Mouse (Mus musculus): ENCODE measurements around the gene Xirp1. TPM values are rescaled to one million over a fixed set of nuclear protein-coding genes. Genes with fewer than 3 reads are reported as not detected.

Xirp1 gene
- polyA plus RNA-seq, 1 experiment from 2014 or later, result 0.08 TPM

DNA sequence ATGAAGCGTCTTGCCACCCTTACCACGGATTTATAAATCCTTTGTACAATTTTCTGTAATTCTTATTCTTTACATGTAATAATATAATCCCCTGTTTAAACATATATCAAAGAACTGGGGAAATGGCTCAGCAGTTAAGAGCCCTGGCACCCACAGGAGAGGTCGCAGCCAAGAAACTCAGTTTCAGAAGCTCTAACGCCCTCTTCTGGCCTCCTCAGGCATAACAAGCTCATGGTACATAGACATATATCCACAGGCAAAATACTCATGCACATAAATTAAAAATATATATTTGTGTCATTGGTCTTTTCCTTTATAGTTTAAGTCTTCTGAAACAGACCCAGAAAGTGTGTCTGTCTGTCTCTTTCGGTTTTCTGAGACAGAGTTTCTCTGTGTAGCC is 48.8 kb downstream of the Xirp1 start:
- no peaks in the 10 kb centered on the region for H3K9me3 ChIP-seq
- H3K36me3 ChIP-seq, result peaks cover 21% of the 10 kb centered on the region
- H3K4me3 ChIP-seq (replicated peaks), result no peak overlapping the region
- ATAC-seq (ENCODE audit: insufficient read depth, low FRiP score, low read depth), result no peak
- 80% methylated on average over 5 of the region's 5 CpGs for WGBS
- H3K4me2 ChIP-seq, result no peak overlapping the region
- H3K27ac ChIP-seq, result no peak overlapping the region
- no peak overlapping the region for H3K9ac ChIP-seq
- H3K4me1 ChIP-seq, result peaks cover 39% of the 10 kb centered on the region
- H3K27me3 ChIP-seq (replicated peaks), result no peaks in the 10 kb centered on the region

DNA sequence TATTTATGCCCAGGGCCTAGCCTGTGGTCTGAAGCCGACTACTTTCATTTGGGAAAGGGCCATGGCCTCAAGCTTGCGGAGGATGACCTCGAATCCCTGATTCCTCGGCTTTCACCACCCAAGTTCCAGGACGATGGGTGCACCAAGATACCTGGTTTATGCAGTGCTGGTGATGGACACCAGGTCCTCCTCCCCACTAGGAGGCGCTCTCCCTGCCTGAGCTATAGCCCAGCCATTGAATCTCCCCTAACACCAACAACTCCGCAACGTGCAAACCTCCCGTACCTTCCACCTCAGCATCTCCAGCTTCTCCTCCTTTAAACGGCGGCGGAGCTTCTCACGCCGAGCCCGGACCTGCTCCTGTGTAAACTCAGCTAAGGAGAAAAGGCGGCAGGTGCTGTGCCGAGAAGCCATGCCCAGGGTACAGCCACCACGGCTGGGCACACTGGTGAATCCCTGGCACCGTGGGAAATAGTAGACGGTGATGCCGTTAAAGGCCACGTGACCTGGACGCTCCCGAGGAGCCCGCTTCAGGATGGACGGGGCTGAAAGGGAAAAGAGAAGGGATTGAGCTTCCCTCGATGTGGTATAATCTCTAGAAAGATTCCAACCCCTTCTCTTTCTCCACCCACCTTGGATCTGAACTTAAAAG is 49.4 kb downstream of the Xirp1 start:
- H3K27me3 ChIP-seq (replicated peaks), result no peaks in the 10 kb centered on the region
- no peaks in the 10 kb centered on the region for H3K9me3 ChIP-seq
- H3K36me3 ChIP-seq, result peaks cover 21% of the 10 kb centered on the region
- WGBS, result 94% methylated on average over 27 of the region's 27 CpGs
- no peak for ATAC-seq (ENCODE audit: insufficient read depth, low FRiP score, low read depth)
- no peak overlapping the region for H3K9ac ChIP-seq
- H3K4me3 ChIP-seq (replicated peaks), result no peak overlapping the region
- H3K27ac ChIP-seq, result no peak overlapping the region
- peaks cover 37% of the 10 kb centered on the region for H3K4me1 ChIP-seq
- H3K4me2 ChIP-seq, result no peak overlapping the region

DNA sequence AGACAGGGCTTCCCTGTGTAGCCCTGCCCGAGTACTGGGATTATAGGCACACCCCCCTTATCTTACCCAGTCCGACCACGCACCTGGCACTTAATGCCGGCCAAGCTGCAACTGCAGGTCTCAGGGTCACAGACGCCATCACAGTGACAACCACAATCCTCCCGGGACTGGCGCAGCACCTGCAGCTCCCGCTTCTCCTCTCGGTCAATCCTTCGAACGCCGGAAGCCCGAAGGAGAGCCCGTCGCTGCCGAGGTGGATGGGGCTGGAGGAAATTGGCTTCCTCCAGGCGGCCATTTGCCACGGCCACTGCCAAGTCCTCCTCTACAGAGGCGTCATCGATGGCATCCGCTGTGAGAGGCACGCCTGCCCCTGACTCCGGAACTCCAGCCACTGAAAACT is 50.1 kb downstream of the Xirp1 start:
- Histone ChIP-seq H3K9ac (no peak overlapping the region), H3K4me3 (replicated peaks) (no peak overlapping the region), H3K27me3 (replicated peaks) (no peaks in the 10 kb centered on the region), H3K9me3 (no peaks in the 10 kb centered on the region), H3K4me2 (no peak overlapping the region), H3K36me3 (peaks cover 21% of the 10 kb centered on the region), H3K27ac (no peak overlapping the region), H3K4me1 (peaks cover 29% of the 10 kb centered on the region)
- no peak for ATAC-seq (ENCODE audit: insufficient read depth, low FRiP score, low read depth)
- 90% methylated on average over 23 of the region's 23 CpGs for WGBS

DNA sequence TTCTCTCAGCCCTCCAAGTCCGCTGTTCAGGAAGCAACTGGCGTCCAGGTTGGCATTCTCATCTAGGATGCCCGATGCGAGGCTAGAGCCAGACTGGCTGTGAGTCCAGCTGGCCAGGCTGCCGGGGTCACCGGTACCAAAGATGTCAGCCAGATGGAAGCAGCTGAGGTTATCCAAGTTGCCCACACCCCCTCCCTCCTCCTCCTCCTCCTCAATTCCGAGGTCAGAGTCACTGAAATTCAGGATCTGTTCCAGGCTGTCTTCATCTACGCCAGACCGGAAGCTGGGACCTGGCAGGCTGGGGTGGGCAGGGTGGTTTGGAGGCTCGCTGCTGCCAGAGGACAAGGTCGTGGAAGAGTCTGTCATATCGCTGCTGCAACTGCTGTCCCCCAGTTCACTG is 50.8 kb downstream of the Xirp1 start:
- H3K9me3 ChIP-seq, result no peaks in the 10 kb centered on the region
- H3K9ac ChIP-seq, result no peak overlapping the region
- ATAC-seq (ENCODE audit: insufficient read depth, low FRiP score, low read depth), result no peak
- no peaks in the 10 kb centered on the region for H3K27me3 ChIP-seq (replicated peaks)
- peaks cover 22% of the 10 kb centered on the region for H3K4me1 ChIP-seq
- peaks cover 21% of the 10 kb centered on the region for H3K36me3 ChIP-seq
- H3K4me2 ChIP-seq, result no peak overlapping the region
- no peak overlapping the region for H3K27ac ChIP-seq
- H3K4me3 ChIP-seq (replicated peaks), result no peak overlapping the region
- WGBS, result 87% methylated on average over 12 of the region's 12 CpGs

DNA sequence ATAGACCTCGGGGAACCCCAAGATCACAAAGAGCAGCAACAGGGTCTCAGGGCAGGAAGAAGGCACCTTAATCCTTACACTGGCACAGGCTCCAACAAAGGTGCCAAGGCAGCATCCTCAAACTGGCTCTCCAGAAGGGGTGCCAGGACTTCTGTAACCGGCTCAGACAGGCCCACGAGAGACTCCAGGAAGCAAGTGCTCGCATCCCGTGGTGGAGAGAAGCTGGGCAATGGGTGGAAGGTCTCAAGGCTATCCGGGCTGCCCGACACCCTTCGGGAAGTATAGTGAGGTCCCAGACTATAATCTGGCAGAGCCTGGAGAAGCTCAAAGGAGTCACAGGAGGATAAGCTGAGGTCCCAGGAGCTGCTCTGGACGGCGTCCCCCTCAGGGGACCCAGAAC is 51.2 kb downstream of the Xirp1 start:
- H3K4me1 ChIP-seq, result peaks cover 18% of the 10 kb centered on the region
- H3K4me3 ChIP-seq (replicated peaks), result no peak overlapping the region
- no peak overlapping the region for H3K9ac ChIP-seq
- H3K27me3 ChIP-seq (replicated peaks), result no peaks in the 10 kb centered on the region
- no peak overlapping the region for H3K4me2 ChIP-seq
- no peak for ATAC-seq (ENCODE audit: insufficient read depth, low FRiP score, low read depth)
- WGBS, result 90% methylated on average over 10 of the region's 10 CpGs
- H3K9me3 ChIP-seq, result no peaks in the 10 kb centered on the region
- H3K27ac ChIP-seq, result no peak overlapping the region
- peaks cover 21% of the 10 kb centered on the region for H3K36me3 ChIP-seq

DNA sequence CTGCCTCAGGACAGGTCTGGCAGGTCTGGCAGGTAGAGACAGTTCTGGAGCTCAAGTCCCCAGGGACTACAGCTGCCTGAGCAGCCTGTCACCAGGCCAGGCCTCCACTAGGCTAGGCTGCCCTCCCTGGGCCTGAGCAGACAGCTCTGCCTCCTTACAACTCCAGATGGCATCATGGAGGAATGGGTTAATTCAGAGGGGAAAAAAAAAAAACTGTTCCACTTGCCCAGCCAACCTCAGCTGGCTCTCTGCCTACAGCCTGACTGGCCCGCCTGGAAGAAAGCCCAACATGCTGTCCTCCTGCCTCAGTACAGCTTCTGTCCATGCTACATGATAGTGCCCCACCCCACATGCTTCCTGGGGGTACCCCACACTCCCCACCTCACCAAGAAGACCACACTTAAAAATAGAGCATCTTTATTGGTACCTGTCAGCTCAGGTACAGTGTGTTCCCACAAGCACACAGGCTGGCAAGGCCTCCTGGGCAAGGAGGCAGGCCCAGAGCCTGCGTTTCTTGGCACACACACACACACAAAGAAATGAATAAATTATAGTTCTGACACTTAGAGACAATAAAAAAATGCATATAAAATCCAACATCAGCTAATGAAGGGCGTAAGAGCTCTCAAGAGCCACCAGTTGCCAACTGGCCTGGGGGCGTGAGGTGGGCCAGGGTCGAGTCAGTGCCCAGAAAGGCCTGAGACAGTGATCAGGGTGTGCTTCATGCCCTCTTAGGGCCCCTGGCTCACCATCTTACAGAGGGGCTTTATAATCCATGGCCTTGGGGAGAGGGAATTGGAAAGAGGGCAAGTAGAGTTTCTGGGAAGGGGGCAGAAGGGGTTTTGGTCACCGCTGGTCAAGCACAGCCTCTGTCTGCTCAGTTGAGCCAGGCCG is 52.4 kb downstream of the Xirp1 start:
- Histone ChIP-seq H3K4me2 (no peak overlapping the region), H3K4me1 (peaks cover 10% of the 10 kb centered on the region), H3K36me3 (peaks cover 21% of the 10 kb centered on the region), H3K9ac (no peak overlapping the region), H3K9me3 (no peaks in the 10 kb centered on the region), H3K4me3 (replicated peaks) (no peak overlapping the region), H3K27me3 (replicated peaks) (no peaks in the 10 kb centered on the region), H3K27ac (peak overlapping the region; percentile 27)
- no peak; the same call in 1 of the 2 replicates for ATAC-seq (ENCODE audit: insufficient read depth, low FRiP score, low read depth)
- 76% methylated on average over 7 of the region's 7 CpGs for WGBS

DNA sequence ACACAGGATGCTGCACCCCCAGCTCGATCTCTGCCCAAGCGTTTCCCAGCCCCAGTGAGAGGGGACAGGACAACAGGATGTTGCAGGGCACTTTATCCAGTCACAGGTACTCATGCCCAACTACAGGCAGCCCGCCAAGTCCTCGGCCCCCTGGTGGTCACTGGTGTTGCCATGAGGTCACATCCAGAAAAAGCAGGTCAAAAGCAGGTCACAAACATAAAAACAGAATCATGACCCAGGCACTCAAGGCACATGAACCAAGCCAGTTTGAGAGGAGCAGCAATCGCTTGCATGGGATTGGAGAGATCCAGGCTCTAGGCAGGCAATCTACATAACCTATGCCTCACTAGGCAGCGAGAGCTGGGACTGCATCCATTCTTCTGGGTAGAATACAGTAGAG is 53.2 kb downstream of the Xirp1 start:
- Histone ChIP-seq H3K4me1 (peaks cover 10% of the 10 kb centered on the region), H3K4me3 (replicated peaks) (no peak overlapping the region), H3K9me3 (no peaks in the 10 kb centered on the region), H3K27me3 (replicated peaks) (no peaks in the 10 kb centered on the region), H3K36me3 (peaks cover 21% of the 10 kb centered on the region), H3K27ac (peak overlapping the region; percentile 27; the same call in 1 of the 2 replicates), H3K4me2 (no peak overlapping the region), H3K9ac (no peak overlapping the region)
- WGBS, result 50% methylated on average over 6 of the region's 6 CpGs
- ATAC-seq (ENCODE audit: insufficient read depth, low FRiP score, low read depth), result no peak

DNA sequence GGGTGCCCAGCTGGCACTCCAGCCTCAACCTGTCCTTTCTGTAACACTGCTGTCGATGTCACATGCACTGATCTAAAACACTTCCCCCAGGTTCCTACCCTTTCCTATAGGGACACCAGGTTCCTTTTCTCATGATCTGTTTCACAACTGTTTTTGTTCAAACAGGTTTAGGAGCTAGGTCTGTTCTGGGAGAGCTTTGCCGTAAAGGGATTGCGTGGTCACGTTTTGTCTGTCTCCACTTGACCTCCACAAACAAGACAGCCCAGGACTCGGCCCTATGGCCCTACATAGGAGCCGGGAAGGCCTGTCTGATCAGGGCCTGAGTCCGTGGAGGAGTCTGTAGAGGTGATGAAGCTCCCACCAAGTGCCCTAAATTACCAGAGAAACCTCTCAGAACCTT is 53.6 kb downstream of the Xirp1 start:
- Histone ChIP-seq H3K9me3 (no peaks in the 10 kb centered on the region), H3K4me1 (peaks cover 10% of the 10 kb centered on the region), H3K4me3 (replicated peaks) (no peak overlapping the region), H3K36me3 (peaks cover 21% of the 10 kb centered on the region), H3K4me2 (no peak overlapping the region), H3K9ac (no peak overlapping the region), H3K27me3 (replicated peaks) (no peaks in the 10 kb centered on the region), H3K27ac (no peak overlapping the region)
- ATAC-seq (ENCODE audit: insufficient read depth, low FRiP score, low read depth), result no peak
- 77% methylated on average over 7 of the region's 7 CpGs for WGBS

DNA sequence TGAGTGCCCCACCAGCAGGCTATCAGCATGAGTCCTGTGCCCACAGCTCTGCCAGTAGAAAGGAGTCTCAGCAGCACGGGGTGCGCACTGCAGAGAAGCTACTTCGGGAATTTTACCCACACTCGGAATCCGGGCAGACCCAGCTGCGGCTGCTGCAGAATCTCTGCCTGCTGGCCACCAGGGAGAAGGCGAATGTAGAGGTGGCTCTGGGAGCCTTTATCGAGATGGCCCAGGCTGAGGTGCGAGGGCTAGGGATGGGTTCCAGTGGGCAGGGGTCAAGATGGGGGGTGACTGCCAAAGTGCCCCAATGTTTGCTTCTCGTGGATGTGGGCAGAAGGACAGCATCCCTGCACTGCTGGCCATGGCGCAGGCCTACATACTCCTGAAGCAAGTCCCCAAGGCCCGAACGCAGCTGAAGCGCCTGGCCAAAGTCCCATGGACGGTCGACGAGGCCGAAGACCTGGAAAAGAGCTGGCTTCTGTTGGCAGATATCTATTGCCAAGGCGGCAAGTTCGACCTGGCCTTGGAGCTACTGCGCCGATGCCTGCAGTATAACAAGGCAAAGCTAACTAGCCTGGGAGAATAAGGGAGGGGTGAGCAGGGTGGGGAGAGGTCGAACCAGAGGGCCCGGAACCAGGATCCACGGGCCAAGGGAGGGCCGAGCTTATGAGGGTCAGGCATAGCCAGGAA is 57.0 kb downstream of the Xirp1 start:
- Histone ChIP-seq H3K27me3 (replicated peaks) (no peaks in the 10 kb centered on the region), H3K27ac (no peak overlapping the region), H3K9me3 (no peaks in the 10 kb centered on the region), H3K9ac (no peak overlapping the region), H3K4me2 (no peak overlapping the region), H3K4me1 (peaks cover 26% of the 10 kb centered on the region), H3K36me3 (no peaks in the 10 kb centered on the region), H3K4me3 (replicated peaks) (no peak overlapping the region)
- 86% methylated on average over 26 of the region's 26 CpGs for WGBS
- ATAC-seq (ENCODE audit: insufficient read depth, low FRiP score, low read depth), result no peak

DNA sequence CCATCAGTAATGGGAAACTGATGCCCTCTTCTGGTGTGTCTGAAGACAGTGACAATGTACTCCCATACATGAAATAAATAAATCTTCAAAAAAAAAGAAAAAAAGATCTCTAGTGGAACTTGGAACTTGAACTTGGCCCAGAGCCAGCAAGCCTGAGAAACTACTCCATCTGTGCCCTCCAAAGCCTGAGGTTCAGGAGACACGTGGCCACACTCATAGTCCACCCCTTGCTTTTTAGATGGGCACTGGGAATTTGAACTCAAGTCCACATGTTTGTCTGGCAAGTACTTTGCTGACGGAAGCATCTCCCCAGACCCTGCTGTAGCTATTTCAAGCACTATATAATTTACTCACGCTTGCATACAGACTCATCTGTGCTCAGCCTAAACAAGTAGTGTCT is 58.2 kb downstream of the Xirp1 start:
- ATAC-seq (ENCODE audit: insufficient read depth, low FRiP score, low read depth), result no peak
- Histone ChIP-seq H3K36me3 (no peaks in the 10 kb centered on the region), H3K27ac (no peak overlapping the region), H3K4me3 (replicated peaks) (no peak overlapping the region), H3K9me3 (no peaks in the 10 kb centered on the region), H3K27me3 (replicated peaks) (no peaks in the 10 kb centered on the region), H3K4me2 (no peak overlapping the region), H3K9ac (no peak overlapping the region), H3K4me1 (peaks cover 16% of the 10 kb centered on the region)
- WGBS, result 70% methylated on average over 3 of the region's 3 CpGs

DNA sequence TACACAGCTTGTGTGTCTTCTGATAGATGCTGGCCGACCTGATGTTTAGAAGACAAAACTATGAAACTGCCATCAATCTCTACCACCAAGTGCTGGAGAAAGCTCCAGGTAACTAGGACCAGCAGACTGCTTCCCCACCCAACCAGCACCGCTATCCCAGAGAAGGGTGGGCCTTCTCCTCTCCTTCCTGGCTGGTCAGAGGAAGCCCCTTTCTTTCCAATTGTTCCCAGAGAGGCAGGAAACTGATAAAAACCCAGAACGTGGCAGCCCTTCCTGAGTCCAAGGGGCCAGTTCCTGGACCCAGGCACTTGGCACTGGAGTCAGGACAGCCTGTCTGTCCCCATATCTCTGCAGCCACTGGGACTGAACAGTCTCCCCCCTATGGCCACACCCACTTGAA is 59.2 kb downstream of the Xirp1 start:
- H3K9me3 ChIP-seq, result no peaks in the 10 kb centered on the region
- H3K27me3 ChIP-seq (replicated peaks), result no peaks in the 10 kb centered on the region
- no peak for ATAC-seq (ENCODE audit: insufficient read depth, low FRiP score, low read depth)
- H3K4me2 ChIP-seq, result no peak overlapping the region
- peaks cover 16% of the 10 kb centered on the region for H3K4me1 ChIP-seq
- H3K4me3 ChIP-seq (replicated peaks), result no peak overlapping the region
- H3K9ac ChIP-seq, result no peak overlapping the region
- no peaks in the 10 kb centered on the region for H3K36me3 ChIP-seq
- H3K27ac ChIP-seq, result no peak overlapping the region
- 82% methylated on average over 3 of the region's 3 CpGs for WGBS

All from stomach, embryonic 15.5 days (tissue).